Mouse (Mus musculus): Measurements from ENCODE around the gene Tor1aip2.

Tor1aip2 gene

DNA sequence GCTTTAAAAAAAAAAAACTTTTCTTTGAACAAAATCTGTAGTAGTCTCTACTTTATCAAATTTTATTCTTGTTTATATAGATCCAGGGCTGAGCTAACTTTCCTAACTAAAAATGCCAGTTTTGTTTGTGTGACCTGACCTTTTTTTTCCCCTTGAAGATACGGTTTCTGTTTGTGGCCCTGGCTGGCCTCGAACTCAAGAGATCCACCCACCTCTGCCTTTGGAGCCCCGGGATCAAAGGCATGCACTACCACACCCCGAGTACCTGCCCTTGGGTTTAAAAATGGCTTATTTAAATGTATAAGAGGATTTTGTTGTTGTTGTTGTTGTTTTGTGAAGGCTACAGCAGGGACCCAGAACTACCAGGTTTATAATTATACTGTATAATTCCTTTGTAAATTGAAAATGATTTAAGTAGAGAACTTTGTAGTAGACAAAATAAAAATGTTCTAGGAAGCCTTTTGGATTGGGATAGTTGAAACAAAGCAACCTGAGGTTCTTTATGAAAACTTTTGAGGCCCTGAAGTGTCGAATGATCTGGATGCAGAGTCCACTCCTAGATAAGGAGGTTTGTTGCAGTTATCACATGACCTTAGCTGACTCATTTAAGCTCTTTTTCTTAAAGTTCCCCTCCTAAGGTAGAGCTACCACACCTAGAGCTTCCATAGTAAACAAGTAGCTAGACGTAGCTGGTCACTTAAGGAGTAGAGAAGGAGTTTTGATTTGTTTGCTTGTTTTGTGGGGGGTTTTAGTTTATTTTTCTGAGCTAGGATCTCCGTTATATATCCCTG lies 6.4 kb downstream of the Tor1aip2 start:
- DNase-seq (ENCODE audit: low spot score) = no peak

DNA sequence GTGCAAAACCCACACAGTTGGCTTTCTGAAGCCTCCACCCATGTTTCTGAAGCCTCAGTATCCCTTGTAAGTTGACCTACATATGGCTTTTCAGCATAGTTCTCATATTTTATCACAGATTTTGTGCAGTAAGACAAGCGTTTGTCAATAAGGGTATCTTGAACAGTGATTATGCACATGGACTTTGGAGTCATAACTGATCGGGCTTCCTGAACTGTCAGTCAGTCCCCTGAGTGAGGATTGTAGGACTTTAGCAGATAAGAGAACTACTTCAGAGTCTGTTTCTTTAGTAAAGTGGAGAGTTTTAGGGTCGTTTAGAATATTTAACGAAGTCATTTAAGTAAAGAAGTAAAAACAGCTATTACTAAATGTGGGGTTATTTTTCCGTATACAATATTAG lies 7.3 kb downstream of the Tor1aip2 start:
- no peak for DNase-seq (ENCODE audit: low spot score)

DNA sequence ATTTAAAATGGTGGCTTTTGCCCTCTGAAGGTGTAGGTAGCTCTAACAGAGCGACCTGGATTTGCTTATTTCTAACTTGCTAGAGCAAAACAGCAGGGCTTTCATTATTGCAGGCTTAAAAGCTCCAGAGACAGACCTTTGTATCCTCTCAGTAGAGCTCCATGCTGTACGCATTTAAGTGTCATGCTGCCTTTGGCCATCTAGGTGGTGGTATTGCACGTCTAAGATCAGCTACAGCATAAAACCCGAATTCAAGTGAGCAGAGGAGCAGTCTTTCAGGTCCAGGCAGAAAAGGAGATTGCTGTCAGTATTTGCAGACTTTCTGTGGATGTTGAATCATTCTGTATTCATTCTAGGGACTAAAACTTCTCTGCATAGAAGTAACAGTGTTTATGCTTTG lies 7.8 kb downstream of the Tor1aip2 start:
- DNase-seq (ENCODE audit: low spot score) = no peak

GRCm38 (mm10) chr1:156044211-156044611 lies 9.0 kb downstream of the Tor1aip2 start:
- DNase-seq (ENCODE audit: low spot score) = no peak

DNA sequence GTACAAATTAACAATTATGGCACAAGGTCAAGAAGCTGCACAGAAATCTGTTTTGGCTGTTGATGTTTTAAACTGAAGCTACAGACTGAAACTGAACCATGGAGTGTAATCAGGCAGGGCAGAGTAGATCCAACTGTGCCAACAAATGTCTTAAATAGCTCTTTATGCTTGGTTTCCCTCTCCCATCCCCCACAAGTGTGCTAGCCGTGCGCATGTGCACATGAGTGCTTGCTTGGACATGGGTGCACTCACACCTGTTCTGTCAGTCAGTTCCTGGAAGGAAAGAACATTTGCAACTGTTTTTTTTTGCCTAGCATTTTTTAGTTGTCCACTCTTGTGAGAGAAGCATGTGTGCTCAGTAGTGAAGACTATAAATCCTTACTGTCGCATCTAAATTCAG lies 11.5 kb downstream of the Tor1aip2 start:
- no peak for DNase-seq (ENCODE audit: low spot score)

GRCm38 (mm10) chr1:156058207-156058606 lies 23.0 kb downstream of the Tor1aip2 start:
- DNase-seq (ENCODE audit: low spot score) = no peak

GRCm38 (mm10) chr1:156062193-156062592 lies 27.0 kb downstream of the Tor1aip2 start:
- DNase-seq (ENCODE audit: low spot score) = no peak

DNA sequence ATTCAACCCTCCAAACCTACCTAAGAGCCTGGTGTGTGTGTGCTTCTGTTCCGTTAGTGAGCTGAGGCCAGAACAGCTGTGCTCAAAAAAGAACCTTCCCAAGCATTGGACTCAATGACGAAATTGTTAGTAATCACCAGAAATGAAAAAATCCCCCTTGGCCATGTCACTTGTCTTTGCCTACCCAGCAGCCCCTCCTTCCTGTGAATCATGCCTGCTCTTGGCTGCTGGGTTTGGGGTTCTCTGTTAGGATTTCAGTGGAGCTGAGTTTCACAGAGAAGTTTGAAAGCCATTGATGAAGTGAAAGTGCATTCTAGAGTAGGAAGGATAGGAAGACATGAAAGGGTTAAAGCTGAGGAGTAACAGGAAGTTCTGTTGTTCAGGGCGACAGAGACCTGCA lies 30.9 kb downstream of the Tor1aip2 start:
- DNase-seq (ENCODE audit: low spot score) = no peak

GRCm38 (mm10) chr1:156070106-156070505 lies 34.9 kb downstream of the Tor1aip2 start:
- no peak for DNase-seq (ENCODE audit: low spot score)

DNA sequence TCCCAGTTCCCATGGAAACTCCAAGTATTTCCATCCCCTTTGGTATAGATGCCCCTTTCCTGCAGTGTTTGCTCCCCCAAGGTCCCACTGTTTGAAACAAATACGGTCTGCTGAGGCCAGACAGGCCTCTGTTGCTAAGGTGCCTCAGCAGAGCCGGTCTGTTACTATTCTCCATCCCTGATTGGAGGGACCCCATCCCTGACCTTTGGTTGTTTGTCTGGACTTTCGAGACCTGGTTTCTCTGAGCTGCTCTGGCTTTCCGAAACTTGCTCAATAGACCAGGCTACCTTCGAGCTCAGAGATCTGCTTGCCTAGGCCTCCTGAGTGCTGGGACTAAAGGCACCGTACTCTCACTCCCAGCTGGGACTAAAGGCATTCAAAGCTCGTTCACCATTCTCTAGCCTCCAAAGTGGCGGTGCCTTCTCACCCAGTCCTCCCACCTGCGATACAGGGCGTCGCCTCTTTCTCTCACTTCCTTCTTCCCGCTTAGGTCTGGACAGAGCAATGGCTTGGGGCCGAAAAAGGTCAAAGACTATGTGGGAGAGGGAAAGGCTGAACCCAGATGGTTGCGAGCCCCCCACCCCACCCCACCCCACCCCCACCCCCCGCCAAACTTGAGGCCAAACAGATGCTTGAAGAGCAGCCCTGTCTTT lies 38.1 kb downstream of the Tor1aip2 start:
- DNase-seq (ENCODE audit: low spot score) = no peak

GRCm38 (mm10) chr1:156074575-156074974 lies 39.4 kb downstream of the Tor1aip2 start:
- DNase-seq (ENCODE audit: low spot score) = no peak

- no peak for DNase-seq (ENCODE audit: low spot score)
Measured at GRCm38 (mm10) chr1:156076474-156076873, 41.3 kb downstream of the Tor1aip2 start.

DNA sequence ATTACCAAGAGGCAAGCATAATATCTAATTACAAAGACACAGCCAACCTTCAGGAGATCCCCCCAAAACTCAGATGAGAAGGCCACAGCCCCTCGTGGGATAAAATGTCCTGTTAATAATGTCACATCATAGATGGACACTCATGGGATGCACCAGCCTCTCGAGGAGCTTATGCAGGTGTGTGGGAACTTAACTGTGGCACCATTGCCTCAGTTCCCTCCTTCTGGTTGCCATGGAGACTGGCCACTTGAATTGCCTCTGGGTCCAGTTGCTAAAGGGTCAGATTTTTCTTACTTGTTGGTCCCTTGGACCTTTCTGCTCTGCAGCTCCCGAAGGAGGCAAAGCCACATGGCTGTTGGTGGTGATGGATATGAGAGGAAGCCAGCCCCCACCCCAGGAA lies 42.5 kb downstream of the Tor1aip2 start:
- DNase-seq (ENCODE audit: low spot score) = no peak

- DNase-seq (ENCODE audit: low spot score) = no peak
Measured at GRCm38 (mm10) chr1:156084603-156085002, 49.4 kb downstream of the Tor1aip2 start.

- no peak for DNase-seq (ENCODE audit: low spot score)
Measured at GRCm38 (mm10) chr1:156085770-156086169, 50.6 kb downstream of the Tor1aip2 start.

- DNase-seq (ENCODE audit: low spot score) = no peak
Measured at GRCm38 (mm10) chr1:156087586-156087985, 52.4 kb downstream of the Tor1aip2 start.

- no peak for DNase-seq (ENCODE audit: low spot score)
Measured at GRCm38 (mm10) chr1:156089561-156089960, 54.4 kb downstream of the Tor1aip2 start.

- no peak for DNase-seq (ENCODE audit: low spot score)
Measured at GRCm38 (mm10) chr1:156090042-156090441, 54.8 kb downstream of the Tor1aip2 start.

DNA sequence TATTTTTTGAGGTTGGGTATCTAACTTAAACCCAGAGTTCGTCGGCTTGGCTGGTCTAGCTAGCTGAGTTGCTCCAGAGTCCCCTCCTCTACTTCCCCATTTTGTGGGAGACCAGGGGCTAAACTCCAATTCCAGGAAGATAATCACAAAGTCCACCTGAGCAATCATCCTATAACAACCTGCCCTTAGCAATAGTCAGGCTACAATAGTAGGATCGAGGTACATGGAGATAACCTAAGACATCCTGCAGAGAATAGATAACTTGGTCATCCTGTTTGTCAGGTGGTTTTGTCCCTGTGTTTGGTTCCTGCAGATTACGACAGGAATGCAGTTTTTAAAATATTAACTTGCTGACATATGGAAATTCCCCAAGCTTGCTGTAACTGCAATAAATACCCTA lies 56.6 kb downstream of the Tor1aip2 start:
- DNase-seq (ENCODE audit: low spot score) = no peak

- no peak for DNase-seq (ENCODE audit: low spot score)
Measured at GRCm38 (mm10) chr1:156103763-156104162, 68.6 kb downstream of the Tor1aip2 start.

GRCm38 (mm10) chr1:156105381-156105780 lies 70.2 kb downstream of the Tor1aip2 start:
- no peak for DNase-seq (ENCODE audit: low spot score)

DNA sequence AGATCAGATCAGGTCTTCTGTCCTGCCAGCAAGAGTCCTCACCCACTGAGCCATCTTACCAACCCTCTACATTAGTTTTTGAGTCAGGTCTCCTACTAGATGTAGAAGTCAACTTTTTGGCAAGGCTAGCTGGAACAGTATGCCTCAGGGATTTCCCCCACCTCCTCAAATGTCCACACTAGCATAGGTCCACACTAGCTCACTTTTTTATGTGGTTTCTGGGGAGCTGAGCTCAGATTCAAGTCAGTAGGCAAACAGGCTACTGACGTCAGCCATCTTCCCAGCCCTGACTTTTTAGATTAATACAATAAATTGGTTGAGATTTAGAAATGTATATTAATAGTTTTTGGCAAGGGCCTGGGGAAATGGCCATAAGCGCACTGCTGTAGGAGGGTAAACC lies 72.2 kb downstream of the Tor1aip2 start:
- DNase-seq (ENCODE audit: low spot score) = no peak

- DNase-seq (ENCODE audit: low spot score) = no peak
Measured at GRCm38 (mm10) chr1:156108400-156108799, 73.2 kb downstream of the Tor1aip2 start.

DNA sequence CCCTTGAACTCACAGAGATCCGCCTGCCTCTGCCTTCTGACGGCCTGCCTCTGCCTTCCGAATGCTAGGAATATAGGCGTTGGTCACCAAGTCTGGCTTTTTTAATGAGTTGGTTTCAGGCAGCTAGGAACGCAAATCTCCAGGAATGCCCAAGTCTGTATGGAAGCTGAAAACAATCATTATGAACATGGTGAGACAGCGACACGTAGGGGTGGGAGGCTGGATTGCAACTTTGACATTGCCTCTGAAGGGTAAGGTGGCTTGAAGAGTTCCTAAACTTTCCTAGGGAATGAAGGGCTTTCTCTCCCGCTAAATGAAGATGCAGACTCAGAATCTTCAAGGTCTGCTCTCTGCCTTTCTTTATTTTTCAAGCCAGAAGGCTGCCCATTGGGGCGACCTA lies 75.9 kb downstream of the Tor1aip2 start:
- DNase-seq (ENCODE audit: low spot score) = no peak

Measured in urinary bladder, postnatal 10 days (tissue).